Mouse (Mus musculus) kidney, embryonic 16.5 days (tissue): Measurements from ENCODE around the gene Nat9. TPM values are rescaled to one million over a fixed set of nuclear protein-coding genes. Genes with fewer than 3 reads are reported as not detected.

Source experiments
- ATAC-seq: fragments of 200-750 bp; cut with Nextera tagmentation; 2 replicates; pipeline ENCODE4 v1.8.0; 2017; ENCODE audit warnings: moderate TSS enrichment; ENCODE audit not compliant: low FRiP score, low TSS enrichment
- H3K27ac ChIP-seq: fragments of 300-500 bp; sonication (generic); 2 replicates; pipeline ENCODE4 v1.5.1; 2014; ENCODE audit warnings: low read length
- H3K27me3 ChIP-seq: fragments of 300-500 bp; sonication (generic); 2 replicates; pipeline ENCODE4 v1.6.1; 2014; ENCODE audit warnings: low read length, control low read depth, mixed read lengths; ENCODE audit not compliant: insufficient read depth
- H3K36me3 ChIP-seq: fragments of 300-500 bp; sonication (generic); 2 replicates; pipeline ENCODE4 v1.6.1; 2014; ENCODE audit warnings: low read length, control low read depth, mixed read lengths; ENCODE audit not compliant: insufficient read depth
- H3K4me1 ChIP-seq: fragments of 300-500 bp; sonication (generic); 2 replicates; pipeline ENCODE4 v1.6.1; 2014; ENCODE audit warnings: low read length, control low read depth, mixed read lengths; ENCODE audit not compliant: insufficient read depth
- H3K4me2 ChIP-seq: fragments of 300-500 bp; sonication (generic); replicated peaks from 2 replicates; pipeline ENCODE4 v1.6.1; 2014; ENCODE audit warnings: low read depth, low read length
- H3K4me3 ChIP-seq: fragments of 300-500 bp; sonication (generic); 2 replicates; pipeline ENCODE4 v1.5.1; 2014; ENCODE audit warnings: mild to moderate bottlenecking, low read length
- H3K9ac ChIP-seq: fragments of 300-500 bp; sonication (generic); replicated peaks from 2 replicates; pipeline ENCODE4 v1.6.1; 2014; ENCODE audit warnings: low read length
- H3K9me3 ChIP-seq: fragments of 300-500 bp; sonication (generic); 2 replicates; pipeline ENCODE4 v1.6.1; 2016; ENCODE audit warnings: low read length, control low read depth
- WGBS: fragments of 180-500 bp; shearing (Covaris S2); extraction: QIAGEN DNeasy Blood & Tissue Kit; methylation state at CpG from one replicate; pipeline ENCODE4 v1.1.7; 2014; 5-methylcytosine and 5-hydroxymethylcytosine counted together
- polyA plus RNA-seq: library from polyadenylated mRNA; unstranded; fragments of >200 nt; fragmentation: Nextera tagmentation; extraction: Ambion mirVana; gene quantifications from 2 replicates; pipeline ENCODE4 v1.2.1, GENCODE M21; 2015

Nat9 gene
- polyA plus RNA-seq, result 28.0 and 29.7 TPM in 2 replicates

GRCm38 (mm10) chr11:115187693-115188092 lies at the start of gene Nat9:
Gene Nat9 (minus strand): TSS chr11:115187859.
- H3K27ac ChIP-seq, result peak within 1 kb of the TSS; percentile 79
- no peak for ATAC-seq
- H3K36me3 ChIP-seq, result peaks cover 6% of the 10 kb centered on the region; the same call in 1 of the 2 replicates
- H3K4me1 ChIP-seq, result peaks cover 15% of the 10 kb centered on the region
- no peaks in the 10 kb centered on the region for H3K27me3 ChIP-seq
- 8% methylated on average over 12 of the region's 12 CpGs for WGBS
- H3K9me3 ChIP-seq, result no peaks in the 10 kb centered on the region
- H3K4me3 ChIP-seq, result peak within 1 kb of the TSS; percentile 69
- H3K4me2 ChIP-seq, result peak within 1 kb of the TSS; percentile 97
- peak within 1 kb of the TSS; percentile 77 for H3K9ac ChIP-seq

GRCm38 (mm10) chr11:115236570-115236969 lies 48.9 kb upstream of the Nat9 start:
- Histone ChIP-seq H3K4me3 (no peak overlapping the region), H3K9ac (no peak overlapping the region), H3K4me1 (peaks cover 26% of the 10 kb centered on the region), H3K27me3 (peaks cover 32% of the 10 kb centered on the region), H3K27ac (no peak overlapping the region), H3K36me3 (no peaks in the 10 kb centered on the region), H3K4me2 (no peak overlapping the region), H3K9me3 (no peaks in the 10 kb centered on the region)
- WGBS, result 9% methylated on average over 5 of the region's 5 CpGs
- peak; percentile 52; the same call in 1 of the 2 replicates for ATAC-seq

GRCm38 (mm10) chr11:115234320-115235044 lies 46.8 kb upstream of the Nat9 start:
- Histone ChIP-seq H3K4me2 (no peak overlapping the region), H3K4me3 (no peak overlapping the region), H3K27me3 (peaks cover 33% of the 10 kb centered on the region), H3K27ac (no peak overlapping the region), H3K9ac (no peak overlapping the region), H3K9me3 (no peaks in the 10 kb centered on the region), H3K4me1 (peaks cover 28% of the 10 kb centered on the region), H3K36me3 (no peaks in the 10 kb centered on the region)
- no peak for ATAC-seq
- 65% methylated on average over 15 of the region's 15 CpGs for WGBS

GRCm38 (mm10) chr11:115233526-115234290 lies 46.0 kb upstream of the Nat9 start:
- Histone ChIP-seq H3K36me3 (no peaks in the 10 kb centered on the region), H3K9me3 (no peaks in the 10 kb centered on the region), H3K27me3 (peaks cover 33% of the 10 kb centered on the region), H3K4me1 (peaks cover 28% of the 10 kb centered on the region), H3K27ac (no peak overlapping the region), H3K4me3 (no peak overlapping the region), H3K4me2 (no peak overlapping the region), H3K9ac (no peak overlapping the region)
- no peak for ATAC-seq
- 62% methylated on average over 20 of the region's 20 CpGs for WGBS

- Histone ChIP-seq H3K9me3 (no peaks in the 10 kb centered on the region), H3K4me1 (peaks cover 27% of the 10 kb centered on the region), H3K4me2 (no peak overlapping the region), H3K4me3 (no peak overlapping the region), H3K27me3 (peaks cover 33% of the 10 kb centered on the region), H3K27ac (no peak overlapping the region), H3K36me3 (no peaks in the 10 kb centered on the region), H3K9ac (no peak overlapping the region)
- ATAC-seq, result no peak
- 87% methylated on average over 5 of the region's 5 CpGs for whole genome bisulfite sequencing
Observed at GRCm38 (mm10) chr11:115232889-115233288, 45.2 kb upstream of the Nat9 start.

- peak overlapping the region; percentile 78; the same call in 1 of the 2 replicates for H3K27ac ChIP-seq
- H3K36me3 ChIP-seq, result no peaks in the 10 kb centered on the region
- no peak for ATAC-seq
- no peak overlapping the region for H3K9ac ChIP-seq
- peaks cover 27% of the 10 kb centered on the region for H3K4me1 ChIP-seq
- 64% methylated on average over 9 of the region's 9 CpGs for WGBS
- H3K4me3 ChIP-seq, result no peak overlapping the region
- H3K27me3 ChIP-seq, result peaks cover 34% of the 10 kb centered on the region
- no peaks in the 10 kb centered on the region for H3K9me3 ChIP-seq
- no peak overlapping the region for H3K4me2 ChIP-seq
Observed at GRCm38 (mm10) chr11:115231924-115232323, 44.3 kb upstream of the Nat9 start.

GRCm38 (mm10) chr11:115231168-115231915 lies 43.7 kb upstream of the Nat9 start:
- Histone ChIP-seq H3K27me3 (peaks cover 38% of the 10 kb centered on the region), H3K9ac (0 out of 2 replicates have a peak overlapping the region, but pooled peaks have one; percentile 26), H3K4me3 (no peak overlapping the region), H3K27ac (peak overlapping the region; percentile 78), H3K9me3 (no peaks in the 10 kb centered on the region), H3K4me2 (no peak overlapping the region), H3K36me3 (no peaks in the 10 kb centered on the region), H3K4me1 (peaks cover 22% of the 10 kb centered on the region)
- WGBS, result 46% methylated on average over 14 of the region's 14 CpGs
- ATAC-seq, result peak; percentile 47; the same call in 1 of the 2 replicates

- Histone ChIP-seq H3K4me2 (no peak overlapping the region), H3K27me3 (peaks cover 35% of the 10 kb centered on the region), H3K4me3 (no peak overlapping the region), H3K9ac (no peak overlapping the region), H3K27ac (no peak overlapping the region), H3K36me3 (no peaks in the 10 kb centered on the region), H3K4me1 (peaks cover 15% of the 10 kb centered on the region), H3K9me3 (no peaks in the 10 kb centered on the region)
- no peak for ATAC-seq
- WGBS, result 46% methylated on average over 15 of the region's 15 CpGs
Observed at GRCm38 (mm10) chr11:115229021-115229930, 41.6 kb upstream of the Nat9 start.

GRCm38 (mm10) chr11:115228430-115228829 lies 40.8 kb upstream of the Nat9 start:
- WGBS, result 42% methylated on average over 7 of the region's 7 CpGs

More at GRCm38 (mm10) chr11:115228430-115228829, 40.8 kb upstream of the Nat9 start:
- ATAC-seq, result no peak
- no peak overlapping the region for H3K4me3 ChIP-seq
- no peak overlapping the region for H3K4me2 ChIP-seq
- no peaks in the 10 kb centered on the region for H3K36me3 ChIP-seq
- no peak overlapping the region for H3K27ac ChIP-seq
- peaks cover 15% of the 10 kb centered on the region for H3K4me1 ChIP-seq
- H3K9me3 ChIP-seq, result no peaks in the 10 kb centered on the region
- H3K9ac ChIP-seq, result no peak overlapping the region
- peaks cover 37% of the 10 kb centered on the region for H3K27me3 ChIP-seq
